Mouse (Mus musculus) heart, adult 2 months (tissue): ENCODE measurements around the gene Slc22a8. TPM values are rescaled to one million over a fixed set of nuclear protein-coding genes. Genes with fewer than 3 reads are reported as not detected.
A peak's percentile ranks its signal among the peaks of the same experiment; 100 is the strongest.

Source experiments
- DNase-seq, 2 experiments: peaks; one replicate each; pipeline ENCODE4 v3.0.0; 2021
- H3K27ac ChIP-seq: fragments of 200-600 bp; 2 replicates; pipeline ENCODE4 v1.8.1; 2022
- H3K27me3 ChIP-seq: fragments of 200-500 bp; 2 replicates; pipeline ENCODE4 v1.6.1; 2012; ENCODE audit warnings: mild to moderate bottlenecking, low read length, inconsistent platforms, mixed read lengths; ENCODE audit not compliant: control insufficient read depth, insufficient read depth
- H3K36me3 ChIP-seq: fragments of 200-500 bp; 2 replicates; pipeline ENCODE4 v1.6.1; 2012; ENCODE audit warnings: low read length, inconsistent platforms; ENCODE audit not compliant: control insufficient read depth, insufficient read depth
- H3K4me1 ChIP-seq: fragments of 200-500 bp; 2 replicates; pipeline ENCODE4 v1.6.1; 2011; ENCODE audit warnings: low read length; ENCODE audit not compliant: control insufficient read depth, insufficient read depth
- H3K4me3 ChIP-seq: fragments of 200-600 bp; 2 replicates; pipeline ENCODE4 v1.8.1; 2022
- H3K79me2 ChIP-seq: fragments of 200-500 bp; replicated peaks from 2 replicates; pipeline ENCODE4 v1.6.1; 2012; ENCODE audit warnings: mild to moderate bottlenecking, inconsistent platforms, low read length, moderate library complexity, mixed read lengths; ENCODE audit not compliant: control insufficient read depth, insufficient read depth
- H3K9ac ChIP-seq: fragments of 200-500 bp; 2 replicates; pipeline ENCODE4 v1.6.1; 2012; ENCODE audit warnings: low read depth, mild to moderate bottlenecking, control low read depth, inconsistent platforms, low read length, mixed read lengths
- CTCF ChIP-seq: fragments of 200-600 bp; IDR thresholded peaks from 2 replicates; pipeline ENCODE4 v1.8.1; 2022; ENCODE audit warnings: antibody characterized with exemption, mild to moderate bottlenecking, moderate library complexity
- EP300 ChIP-seq: fragments of 200-500 bp; IDR thresholded peaks from 2 replicates; pipeline ENCODE4 v1.6.1; 2011; ENCODE audit warnings: low read depth, low read length, control low read depth; ENCODE audit not compliant: insufficient read depth
- POLR2A ChIP-seq: fragments of 200-500 bp; IDR thresholded peaks from 2 replicates; pipeline ENCODE4 v1.6.1; 2011; ENCODE audit warnings: mild to moderate bottlenecking, low read depth, low read length, control low read depth; ENCODE audit not compliant: insufficient read depth
- WGBS: fragments of 180-500 bp; shearing (Covaris S2); methylation state at CpG from one replicate; pipeline ENCODE4 v1.1.7; 2018; 5-methylcytosine and 5-hydroxymethylcytosine counted together
- intact Hi-C: fragments of 180-260 bp; cut with DNase I; formaldehyde crosslinking; loops from one replicate; pipeline ENCODE4 v1.15.1; 2025
- polyA plus RNA-seq: library from polyadenylated mRNA; depleted of rRNA; stranded (reverse); fragments of >200 nt; gene quantifications from 2 replicates; pipeline ENCODE4 v1.2.3, GENCODE M21; 2012; rRNA removed
- total RNA-seq, 2 experiments: library from RNA; stranded (reverse); gene quantifications; 2 replicates each; pipeline ENCODE4 v1.2.3; 2021

Slc22a8 gene
- total and polyA plus RNA-seq, 3 experiments = 0.04 TPM; not detected in 2

DNA sequence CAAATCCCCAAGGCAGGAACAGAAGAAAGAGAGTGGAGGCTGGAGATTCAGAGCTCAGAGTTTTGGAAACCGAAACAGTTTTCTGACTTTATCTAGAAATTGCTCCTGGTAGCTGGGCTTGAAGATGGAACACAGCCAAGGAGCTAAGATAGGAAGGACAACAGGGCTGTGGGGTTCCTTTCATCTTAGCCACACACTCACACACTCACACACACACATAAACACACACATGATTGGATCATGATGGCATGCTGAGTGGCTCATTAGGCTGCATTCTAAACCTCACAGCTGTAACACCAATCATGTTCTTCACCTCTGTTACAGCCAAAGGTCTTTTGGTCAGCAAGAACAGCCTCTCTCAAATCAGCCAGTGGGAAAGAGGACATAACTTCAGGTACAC is 41.0 kb downstream of the Slc22a8 start:
- H3K79me2 ChIP-seq = no peaks in the 10 kb centered on the region
- intact Hi-C loops = no loop called here
- no peak overlapping the region for H3K9ac ChIP-seq
- no peaks in the 10 kb centered on the region for H3K36me3 ChIP-seq
- DNase-seq = no peak
- 0 out of 2 replicates have a peak, but pooled peaks cover 1% of the 10 kb centered on the region for H3K27me3 ChIP-seq
- WGBS = 50% methylated on average over 1 of the region's 1 CpGs
- TF ChIP-seq POLR2A (no peak), CTCF (no peak), EP300 (no peak)
- H3K4me3 ChIP-seq = no peak overlapping the region
- no peaks in the 10 kb centered on the region; the same call in 1 of the 2 replicates for H3K4me1 ChIP-seq
- no peak overlapping the region for H3K27ac ChIP-seq

DNA sequence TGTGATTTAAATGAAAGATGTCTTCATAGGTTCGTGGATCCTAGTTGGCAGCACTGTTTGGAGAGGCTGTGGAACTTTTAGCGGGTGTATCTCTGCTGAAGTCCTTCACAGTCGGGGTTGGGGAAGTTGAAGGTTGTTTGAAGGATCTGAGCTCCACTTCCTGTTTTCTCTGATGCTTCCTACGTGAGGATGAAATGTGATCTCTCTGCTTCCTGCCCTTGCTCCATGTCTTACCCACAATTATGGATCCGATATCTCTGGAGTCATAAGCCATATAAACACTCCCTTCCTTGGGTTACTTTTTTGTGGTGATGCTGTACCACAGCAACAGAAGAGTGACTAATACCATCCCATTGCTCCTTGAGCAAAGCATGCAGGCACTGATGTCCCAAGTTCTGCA is 51.0 kb downstream of the Slc22a8 start:
- Histone ChIP-seq H3K4me1 (no peaks in the 10 kb centered on the region), H3K36me3 (no peaks in the 10 kb centered on the region), H3K27ac (no peak overlapping the region), H3K79me2 (no peaks in the 10 kb centered on the region), H3K27me3 (no peaks in the 10 kb centered on the region), H3K4me3 (no peak overlapping the region), H3K9ac (no peak overlapping the region)
- no peak for TF ChIP-seq CTCF
- TF ChIP-seq POLR2A = no peak
- no peak for TF ChIP-seq EP300
- intact Hi-C loops = no loop called here
- WGBS = 25% methylated on average over 5 of the region's 5 CpGs
- no peak for DNase-seq

DNA sequence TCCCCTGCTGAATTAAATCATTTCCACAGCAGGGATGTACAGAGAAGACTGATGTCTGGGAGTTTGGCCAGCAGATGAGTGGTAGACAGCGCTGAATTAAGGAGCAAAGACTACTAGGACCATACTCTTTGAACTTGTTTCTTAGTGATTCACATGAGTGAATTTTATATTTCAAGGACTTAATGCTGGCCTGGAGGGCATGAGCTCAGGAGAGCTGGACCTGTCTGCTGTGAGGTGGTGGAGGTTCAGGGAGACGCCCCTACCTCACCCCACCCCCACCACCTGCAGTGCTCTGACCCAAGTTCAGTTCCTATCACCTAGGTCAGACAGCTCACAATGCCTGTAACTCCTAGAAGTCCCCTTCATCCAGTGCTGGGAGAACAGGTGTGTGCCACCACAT is 55.3 kb downstream of the Slc22a8 start:
- Histone ChIP-seq H3K4me3 (no peak overlapping the region), H3K36me3 (no peaks in the 10 kb centered on the region), H3K9ac (no peak overlapping the region), H3K4me1 (no peaks in the 10 kb centered on the region), H3K27ac (no peak overlapping the region), H3K79me2 (no peaks in the 10 kb centered on the region), H3K27me3 (no peaks in the 10 kb centered on the region)
- no peak for TF ChIP-seq CTCF
- TF ChIP-seq EP300 = no peak
- TF ChIP-seq POLR2A = no peak
- intact Hi-C loops = no loop called here
- WGBS = 76% methylated on average over 2 of the region's 2 CpGs
- DNase-seq = no peak

DNA sequence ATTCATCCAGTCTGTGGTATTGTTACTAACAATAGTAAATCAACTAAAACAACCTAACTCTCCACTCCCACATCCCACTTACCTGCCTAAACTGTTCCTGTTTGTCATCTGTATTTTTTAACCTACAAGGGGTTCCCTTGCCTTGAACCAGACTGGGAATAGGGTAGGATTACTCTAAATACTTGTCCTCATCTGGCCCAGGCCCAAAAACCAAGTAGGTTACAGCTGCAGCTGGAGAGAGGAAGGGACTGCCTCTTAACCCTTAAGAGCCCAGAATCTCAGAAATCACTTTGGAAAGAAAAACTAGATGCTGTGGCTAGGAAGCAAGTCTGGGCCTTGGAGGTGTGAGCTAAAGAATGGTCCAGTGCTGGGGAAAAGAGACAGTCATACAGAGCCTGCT is 64.8 kb downstream of the Slc22a8 start:
- DNase-seq = no peak
- Histone ChIP-seq H3K9ac (no peak overlapping the region), H3K36me3 (no peaks in the 10 kb centered on the region), H3K4me1 (peaks cover 2% of the 10 kb centered on the region; the same call in 1 of the 2 replicates), H3K27ac (peak overlapping the region; percentile 72), H3K27me3 (no peaks in the 10 kb centered on the region; the same call in 1 of the 2 replicates), H3K79me2 (no peaks in the 10 kb centered on the region), H3K4me3 (no peak overlapping the region)
- intact Hi-C loops = no loop called here
- no peak for TF ChIP-seq POLR2A
- TF ChIP-seq CTCF = no peak
- TF ChIP-seq EP300 = no peak

DNA sequence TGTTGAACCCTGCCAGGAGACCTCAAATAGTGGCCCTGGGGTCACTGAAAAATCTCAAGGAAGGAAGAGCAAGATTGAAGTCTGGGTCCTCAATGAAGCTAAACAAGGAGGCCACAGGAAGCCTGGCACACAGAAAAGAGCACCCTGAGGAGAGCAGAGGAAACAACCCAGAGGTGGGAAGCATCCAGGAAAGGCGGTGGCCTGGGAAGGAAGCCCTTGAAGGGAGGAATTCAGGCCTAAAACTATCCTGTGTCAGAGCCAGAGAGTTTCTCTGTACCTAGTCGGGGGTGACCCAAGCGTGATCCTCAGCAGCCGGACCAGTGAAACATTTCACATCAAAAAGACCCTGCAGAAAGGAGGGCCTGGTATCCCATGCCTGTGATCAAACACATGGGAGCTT is 65.3 kb downstream of the Slc22a8 start:
- Histone ChIP-seq H3K27me3 (no peaks in the 10 kb centered on the region; the same call in 1 of the 2 replicates), H3K27ac (peak overlapping the region; percentile 72), H3K36me3 (no peaks in the 10 kb centered on the region), H3K79me2 (no peaks in the 10 kb centered on the region), H3K4me3 (no peak overlapping the region), H3K9ac (no peak overlapping the region), H3K4me1 (peaks cover 2% of the 10 kb centered on the region; the same call in 1 of the 2 replicates)
- TF ChIP-seq POLR2A = no peak
- no peak for TF ChIP-seq CTCF
- peak; percentile 26 to 35 for DNase-seq
- 41% methylated on average over 4 of the region's 4 CpGs for WGBS
- intact Hi-C loops = no loop called here

Other genes with a start within 250 kb of the Slc22a8 start
- gene Slc22a30, start 186.1 kb upstream of the Slc22a8 start, total RNA-seq = not detected
- not detected in 2 replicates for gene Slc22a30, start 186.1 kb upstream of the Slc22a8 start, polyA plus RNA-seq
- not detected for gene Slc22a6, start 26.8 kb downstream of the Slc22a8 start, total RNA-seq
- gene Slc22a6, start 26.8 kb downstream of the Slc22a8 start, polyA plus RNA-seq = not detected in 2 replicates
- not detected for gene Chrm1, start 72.5 kb downstream of the Slc22a8 start, total RNA-seq
- gene Chrm1, start 72.5 kb downstream of the Slc22a8 start, polyA plus RNA-seq = 0.09 and 0.21 TPM in 2 replicates
- 10 to 100 TPM; 41.0 to 42.2 TPM for gene Slc3a2, start 132.1 kb downstream of the Slc22a8 start, total RNA-seq
- gene Slc3a2, start 132.1 kb downstream of the Slc22a8 start, polyA plus RNA-seq = 60.9 and 61.1 TPM in 2 replicates
- 10 to 100 TPM; 18.7 to 19.2 TPM for gene Wdr74, start 144.6 kb downstream of the Slc22a8 start, total RNA-seq
- gene Wdr74, start 144.6 kb downstream of the Slc22a8 start, polyA plus RNA-seq = 15.7 and 18.2 TPM in 2 replicates
- gene 1700092M07Rik, start 149.5 kb downstream of the Slc22a8 start, total RNA-seq = under 1 TPM in 1 of 2 experiments, not detected in 1; 0.57 TPM
- gene 1700092M07Rik, start 149.5 kb downstream of the Slc22a8 start, polyA plus RNA-seq = 0.62 and 1.3 TPM in 2 replicates
- 10 to 100 TPM; 23.8 to 25.3 TPM for gene Stx5a, start 150.2 kb downstream of the Slc22a8 start, total RNA-seq
- 33.4 and 49.3 TPM in 2 replicates for gene Stx5a, start 150.2 kb downstream of the Slc22a8 start, polyA plus RNA-seq
- gene Nxf1, start 165.8 kb downstream of the Slc22a8 start, total RNA-seq = 10 to 100 TPM; 35.5 to 41.8 TPM
- 66.5 and 93.2 TPM in 2 replicates for gene Nxf1, start 165.8 kb downstream of the Slc22a8 start, polyA plus RNA-seq
- 100 to 1,000 TPM; 108 to 130 TPM for gene Tmem223, start 179.7 kb downstream of the Slc22a8 start, total RNA-seq
- 212 and 233 TPM in 2 replicates for gene Tmem223, start 179.7 kb downstream of the Slc22a8 start, polyA plus RNA-seq
- 10 to 100 TPM; 14.8 to 17.1 TPM for gene Tmem179b, start 183.2 kb downstream of the Slc22a8 start, total RNA-seq
- gene Tmem179b, start 183.2 kb downstream of the Slc22a8 start, polyA plus RNA-seq = 44.5 and 44.9 TPM in 2 replicates
- gene Taf6l, start 195.2 kb downstream of the Slc22a8 start, total RNA-seq = 1 to 10 TPM; 7.8 to 9.1 TPM
- gene Taf6l, start 195.2 kb downstream of the Slc22a8 start, polyA plus RNA-seq = 6.0 and 6.2 TPM in 2 replicates
- gene Polr2g, start 207.3 kb downstream of the Slc22a8 start, total RNA-seq = 10 to 100 TPM; 53.4 to 56.3 TPM
- gene Polr2g, start 207.3 kb downstream of the Slc22a8 start, polyA plus RNA-seq = 55.1 and 84.1 TPM in 2 replicates
- gene Zbtb3, start 211.3 kb downstream of the Slc22a8 start, total RNA-seq = 1 to 10 TPM; 1.4 to 1.5 TPM
- 2.0 and 2.5 TPM in 2 replicates for gene Zbtb3, start 211.3 kb downstream of the Slc22a8 start, polyA plus RNA-seq
- gene Ttc9c, start 228.1 kb downstream of the Slc22a8 start, total RNA-seq = 10 to 100 TPM; 14.1 TPM
- gene Ttc9c, start 228.1 kb downstream of the Slc22a8 start, polyA plus RNA-seq = 9.5 and 17.8 TPM in 2 replicates
- 10 to 100 TPM; 44.7 to 47.5 TPM for gene Hnrnpul2, start 228.8 kb downstream of the Slc22a8 start, total RNA-seq
- 12.4 and 23.2 TPM in 2 replicates for gene Hnrnpul2, start 228.8 kb downstream of the Slc22a8 start, polyA plus RNA-seq
- not detected for gene AC129217.1, start 238.5 kb downstream of the Slc22a8 start, total RNA-seq
- not detected in 2 replicates for gene AC129217.1, start 238.5 kb downstream of the Slc22a8 start, polyA plus RNA-seq
- gene Bscl2, start 246.2 kb downstream of the Slc22a8 start, total RNA-seq = 10 to 100 TPM; 22.6 to 23.5 TPM
- 52.3 and 67.7 TPM in 2 replicates for gene Bscl2, start 246.2 kb downstream of the Slc22a8 start, polyA plus RNA-seq
- not detected for gene Gng3, start 247.9 kb downstream of the Slc22a8 start, total RNA-seq
- gene Gng3, start 247.9 kb downstream of the Slc22a8 start, polyA plus RNA-seq = 0.23 and 0.35 TPM in 2 replicates